Mouse (Mus musculus) frontal cortex, postnatal 14 days (tissue): ENCODE measurements around the gene Zfp143.
"Not testable (repeated sequence)": the region's sequence is repeated elsewhere in the genome, so short reads cannot be mapped to it uniquely, and the experiment has no call there.

Experiments used
- DNase-seq, 2 experiments: peaks; one replicate each; pipeline ENCODE4 v3.0.0; 2022; ENCODE audit warnings: low spot score in 2 of 2

Gene Zfp143

GRCm38 (mm10) chr7:110096332-110096731 lies 35.3 kb downstream of the Zfp143 start:
- DNase-seq = no peak

- DNase-seq = no peak
Measured at GRCm38 (mm10) chr7:110097106-110097793, 36.2 kb downstream of the Zfp143 start.

GRCm38 (mm10) chr7:110100854-110101253 lies 39.8 kb downstream of the Zfp143 start:
- DNase-seq = no peak

GRCm38 (mm10) chr7:110101266-110101665 lies 40.2 kb downstream of the Zfp143 start:
- no peak for DNase-seq

- DNase-seq = no peak
Measured at GRCm38 (mm10) chr7:110105041-110105440, 44.0 kb downstream of the Zfp143 start.

- DNase-seq = no peak
Measured at GRCm38 (mm10) chr7:110106633-110107032, 45.6 kb downstream of the Zfp143 start.

GRCm38 (mm10) chr7:110108524-110108923 lies 47.5 kb downstream of the Zfp143 start:
- DNase-seq = not testable (repeated sequence)

GRCm38 (mm10) chr7:110108967-110109610 lies 48.1 kb downstream of the Zfp143 start:
- no peak for DNase-seq

GRCm38 (mm10) chr7:110110061-110110656 lies 49.1 kb downstream of the Zfp143 start:
- no peak for DNase-seq

GRCm38 (mm10) chr7:110114699-110115098 lies 53.7 kb downstream of the Zfp143 start:
- DNase-seq = no peak

GRCm38 (mm10) chr7:110116731-110117291 lies 55.8 kb downstream of the Zfp143 start:
- DNase-seq = no peak

- DNase-seq = no peak
Measured at GRCm38 (mm10) chr7:110118448-110118847, 57.4 kb downstream of the Zfp143 start.

GRCm38 (mm10) chr7:110120157-110120784 lies 59.3 kb downstream of the Zfp143 start:
- no peak for DNase-seq

GRCm38 (mm10) chr7:110121162-110121515 lies 60.1 kb downstream of the Zfp143 start:
- DNase-seq = no peak

- peak; percentile 96 to 97 for DNase-seq
Measured at GRCm38 (mm10) chr7:110121516-110122288, 60.7 kb downstream of the Zfp143 start, which contains the start of gene Wee1. Gene Wee1, plus strand, starts transcription at chr7:110122046.

GRCm38 (mm10) chr7:110122289-110122564 lies 61.2 kb downstream of the Zfp143 start:
- DNase-seq = no peak

GRCm38 (mm10) chr7:110122565-110123422 lies 61.8 kb downstream of the Zfp143 start:
- DNase-seq = peak; percentile 23 to 34

- DNase-seq = no peak
Measured at GRCm38 (mm10) chr7:110123844-110124555, 63.0 kb downstream of the Zfp143 start.

GRCm38 (mm10) chr7:110128566-110128965 lies 67.5 kb downstream of the Zfp143 start:
- no peak for DNase-seq

- not testable (repeated sequence) for DNase-seq
Measured at GRCm38 (mm10) chr7:110132272-110132671, 71.3 kb downstream of the Zfp143 start.
